Mouse (Mus musculus) adrenal gland, postnatal 10 days (tissue): ENCODE results near the gene Cpeb4. TPM values are rescaled to one million over a fixed set of nuclear protein-coding genes. Genes with fewer than 3 reads are reported as not detected.
"Not testable (repeated sequence)": the region's sequence is repeated elsewhere in the genome, so short reads cannot be mapped to it uniquely, and the experiment has no call there.

Source experiments
- DNase-seq: peaks from one replicate; pipeline ENCODE4 v3.0.0; 2021; ENCODE audit warnings: mixed read lengths
- total RNA-seq, 2 experiments: library from RNA; stranded (reverse); gene quantifications; 2 replicates each; pipeline ENCODE4 v1.2.3; 2021

Cpeb4 gene
- total RNA-seq, 2 experiments from 2014 or later: 66.9 to 133 TPM

DNA sequence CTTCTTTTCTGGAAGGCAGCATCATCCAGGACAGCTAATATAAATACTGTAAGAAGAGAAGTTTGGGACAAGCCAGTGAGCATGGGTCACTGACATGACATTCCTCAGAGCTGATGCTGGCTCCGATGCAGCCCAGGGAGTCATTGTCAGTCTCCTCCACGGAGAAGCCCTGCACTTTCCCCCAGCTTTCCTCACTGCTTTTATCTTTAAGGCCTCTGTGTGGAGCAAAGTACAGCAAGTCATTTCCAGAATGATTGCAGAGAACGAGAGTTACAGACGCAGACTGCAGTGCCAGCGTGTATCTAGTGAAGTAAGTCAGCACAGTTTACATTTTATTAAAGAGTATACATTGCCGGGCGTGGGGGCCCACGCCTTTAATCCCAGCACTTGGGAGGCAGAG, 102.8 kb downstream of the Cpeb4 start:
- DNase-seq: no peak

DNA sequence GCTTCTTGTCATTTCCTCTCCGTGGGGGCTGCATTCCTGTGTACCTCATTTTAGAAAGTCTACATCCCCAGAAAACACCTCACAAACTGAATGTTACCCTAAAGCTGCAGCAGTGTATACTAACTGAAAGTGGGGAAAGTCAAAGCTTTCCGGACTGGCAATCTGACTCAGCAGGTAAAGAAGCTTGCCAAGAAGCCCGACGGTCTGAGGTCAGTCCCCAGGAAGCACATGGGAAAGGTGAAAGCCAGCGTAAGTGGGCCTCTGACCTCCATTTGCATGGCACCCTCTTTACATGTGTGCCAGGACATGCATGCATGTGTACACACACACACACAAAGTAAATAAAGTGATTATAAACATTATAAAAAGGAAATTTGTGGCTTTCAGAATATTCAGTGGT, 103.7 kb downstream of the Cpeb4 start:
- no peak for DNase-seq

DNA sequence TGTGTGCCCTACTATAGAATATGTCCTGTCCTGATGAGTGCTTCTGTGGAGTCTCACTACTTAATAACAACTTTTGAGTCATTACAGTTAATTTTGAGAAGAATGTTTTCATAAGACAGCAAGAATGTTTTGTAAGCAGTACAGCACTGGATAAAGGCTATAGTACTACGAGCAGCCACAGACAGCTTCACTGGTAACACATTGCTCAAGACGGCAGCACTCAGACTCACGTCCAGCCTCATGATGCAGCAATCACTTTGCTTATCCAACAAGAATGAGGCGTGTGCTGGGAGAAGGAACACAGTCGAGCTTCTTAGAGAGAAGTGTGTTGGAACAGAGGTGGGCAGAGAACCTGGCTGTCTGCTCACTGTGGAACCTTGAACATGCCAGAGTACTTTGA, 104.1 kb downstream of the Cpeb4 start:
- no peak for DNase-seq

GRCm38 (mm10) chr11:31980089-31980488, 108.1 kb downstream of the Cpeb4 start:
- DNase-seq: not testable (repeated sequence)

DNA sequence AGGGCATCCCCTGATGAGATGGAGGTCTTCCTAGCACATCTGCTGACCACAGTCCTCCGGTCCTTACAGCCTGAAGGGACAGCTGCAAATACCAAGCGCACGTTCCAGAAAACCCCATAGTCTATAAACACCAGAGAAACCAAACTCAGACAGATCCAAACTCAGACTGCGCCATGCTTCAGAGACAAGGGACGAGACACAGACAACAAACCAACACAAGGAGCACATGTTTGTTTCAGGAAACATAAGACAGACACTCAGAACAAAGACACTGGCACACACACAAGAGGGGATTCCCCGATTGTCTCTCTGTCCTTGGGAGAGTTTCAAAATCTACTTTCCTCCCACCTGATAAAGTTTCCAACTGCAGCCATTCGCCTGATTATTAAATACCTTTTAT, 109.8 kb downstream of the Cpeb4 start:
- no peak for DNase-seq

- DNase-seq: not testable (repeated sequence)
Measured at GRCm38 (mm10) chr11:31982247-31982943, 110.4 kb downstream of the Cpeb4 start.

GRCm38 (mm10) chr11:31983249-31983648, 111.2 kb downstream of the Cpeb4 start:
- no peak for DNase-seq

GRCm38 (mm10) chr11:31984786-31985185, 112.8 kb downstream of the Cpeb4 start:
- no peak for DNase-seq

Other genes starting within 250 kb of the Cpeb4 start
- 10 to 100 TPM; 58.1 to 61.2 TPM for gene Bod1, start 200.3 kb upstream of the Cpeb4 start, total RNA-seq
- not detected for gene 4930524B15Rik, start 93.4 kb downstream of the Cpeb4 start, total RNA-seq
- 10 to 100 TPM; 28.7 to 37.4 TPM for gene Nsg2, start 128.3 kb downstream of the Cpeb4 start, total RNA-seq